Mouse (Mus musculus) gastrocnemius, adult 8-10 months (tissue): ENCODE measurements around the gene Best3. TPM values are rescaled to one million over a fixed set of nuclear protein-coding genes. Genes with fewer than 3 reads are reported as not detected.
A peak's percentile ranks its signal among the peaks of the same experiment; 100 is the strongest.
"Not testable (repeated sequence)": the region's sequence is repeated elsewhere in the genome, so short reads cannot be mapped to it uniquely, and the experiment has no call there.

ENCODE experiments used
- DNase-seq, 2 experiments: peaks; one replicate each; pipeline ENCODE4 v3.0.0; 2022; ENCODE audit warnings: low spot score in 2 of 2
- total RNA-seq, 4 experiments: library from RNA; stranded (reverse); gene quantifications; 2 replicates each; pipeline ENCODE4 v1.2.4; 2022

Best3 gene
- total RNA-seq, 4 experiments from 2014 or later: 20.6 to 37.3 (median 29.6) TPM

- DNase-seq: not testable (repeated sequence)
These were observed 39.7 kb downstream of the Best3 start for GRCm38 (mm10) chr10:117025776-117026175.

- DNase-seq: no peak
These were observed 40.1 kb downstream of the Best3 start for GRCm38 (mm10) chr10:117026176-117026575.

- no peak for DNase-seq
These were observed 45.0 kb downstream of the Best3 start for GRCm38 (mm10) chr10:117031160-117031559.

- DNase-seq: peak; percentile 76 to 85
These were observed 47.7 kb downstream of the Best3 start for GRCm38 (mm10) chr10:117033785-117034184.

GRCm38 (mm10) chr10:117040355-117040754, 54.2 kb downstream of the Best3 start:
- DNase-seq: no peak

- no peak for DNase-seq
These were observed 56.2 kb downstream of the Best3 start for GRCm38 (mm10) chr10:117042295-117042694.

- not testable (repeated sequence) for DNase-seq
These were observed 57.5 kb downstream of the Best3 start for GRCm38 (mm10) chr10:117043497-117044166.

- no peak for DNase-seq
These were observed 59.3 kb downstream of the Best3 start, which contains the start of gene Lrrc10 for GRCm38 (mm10) chr10:117045175-117046056. Gene Lrrc10, plus strand, starts transcription at chr10:117045341.

- no peak for DNase-seq
These were observed 63.1 kb downstream of the Best3 start for GRCm38 (mm10) chr10:117049253-117049652.

- DNase-seq: no peak
These were observed 64.0 kb downstream of the Best3 start for GRCm38 (mm10) chr10:117049961-117050597.

- DNase-seq: no peak
These were observed 69.6 kb downstream of the Best3 start for GRCm38 (mm10) chr10:117055668-117056067.

GRCm38 (mm10) chr10:117062894-117063253, 76.8 kb downstream of the Best3 start:
- no peak for DNase-seq

GRCm38 (mm10) chr10:117063254-117064021, 77.3 kb downstream of the Best3 start, which contains the start of gene Cct2:
Gene Cct2, minus strand, starts transcription at chr10:117063814.
- peak; percentile 78 to 86 for DNase-seq

GRCm38 (mm10) chr10:117064076-117064475, 78.0 kb downstream of the Best3 start:
- DNase-seq: no peak

GRCm38 (mm10) chr10:117069109-117069508, 83.0 kb downstream of the Best3 start:
- no peak for DNase-seq

GRCm38 (mm10) chr10:117072191-117072888, 86.2 kb downstream of the Best3 start:
- no peak for DNase-seq

GRCm38 (mm10) chr10:117073176-117073575, 87.1 kb downstream of the Best3 start:
- DNase-seq: no peak
